Mouse (Mus musculus) E14TG2a.4 (cell line): Measurements from ENCODE around the gene Ppm1e.

ENCODE experiments used
- H3K27me3 ChIP-seq: 2 replicates; pipeline ENCODE4 v1.6.1; 2014; ENCODE audit warnings: low read length, control low read depth; ENCODE audit not compliant: insufficient read depth
- H3K36me3 ChIP-seq: 2 replicates; pipeline ENCODE4 v1.6.1; 2014; ENCODE audit warnings: low read length, control low read depth; ENCODE audit not compliant: insufficient read depth
- H3K4me1 ChIP-seq: replicated peaks from 2 replicates; pipeline ENCODE4 v1.6.1; 2014; ENCODE audit warnings: low read depth, low read length, control low read depth
- H3K4me3 ChIP-seq: replicated peaks from 2 replicates; pipeline ENCODE4 v1.5.1; 2014; ENCODE audit warnings: mild to moderate bottlenecking, low read length
- H3K9me3 ChIP-seq: 2 replicates; pipeline ENCODE4 v1.6.1; 2014; ENCODE audit warnings: low read length, control low read depth
- CTCF ChIP-seq: conservative IDR thresholded peaks from 2 replicates; pipeline ENCODE4 v1.5.1; 2014; ENCODE audit warnings: low read length
- NANOG ChIP-seq: IDR thresholded peaks from 2 replicates; pipeline ENCODE4 v1.6.1; 2014; ENCODE audit warnings: borderline replicate concordance, low read length, mixed read lengths
- POU5F1 ChIP-seq: IDR thresholded peaks from 2 replicates; pipeline ENCODE4 v1.6.1; 2014; ENCODE audit warnings: low read length, borderline replicate concordance

Gene Ppm1e

DNA sequence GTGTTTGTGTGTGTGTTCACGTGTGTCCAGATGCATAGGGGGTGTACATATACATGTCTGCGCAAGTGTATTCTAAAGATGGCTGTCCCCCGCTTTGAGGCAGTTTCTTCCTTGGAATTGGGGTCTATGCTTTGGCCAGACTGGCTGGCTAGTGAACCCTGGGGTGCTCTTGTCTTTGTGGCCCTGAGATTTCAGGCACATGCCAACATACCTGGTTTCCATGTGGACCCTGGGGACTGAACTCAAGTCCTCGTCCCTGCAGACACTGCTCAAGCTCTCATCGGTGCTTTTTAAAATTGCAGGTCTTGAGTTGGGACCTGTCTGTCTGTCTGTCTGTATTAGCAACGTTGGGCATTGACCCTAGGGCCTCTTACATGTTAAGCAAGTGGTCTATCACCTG, 105.5 kb downstream of the Ppm1e start:
- TF ChIP-seq NANOG (no peak), CTCF (no peak), POU5F1 (no peak)
- Histone ChIP-seq H3K27me3 (no peaks in the 10 kb centered on the region), H3K4me1 (peaks cover 19% of the 10 kb centered on the region), H3K9me3 (no peaks in the 10 kb centered on the region), H3K36me3 (no peaks in the 10 kb centered on the region), H3K4me3 (no peak overlapping the region)

DNA sequence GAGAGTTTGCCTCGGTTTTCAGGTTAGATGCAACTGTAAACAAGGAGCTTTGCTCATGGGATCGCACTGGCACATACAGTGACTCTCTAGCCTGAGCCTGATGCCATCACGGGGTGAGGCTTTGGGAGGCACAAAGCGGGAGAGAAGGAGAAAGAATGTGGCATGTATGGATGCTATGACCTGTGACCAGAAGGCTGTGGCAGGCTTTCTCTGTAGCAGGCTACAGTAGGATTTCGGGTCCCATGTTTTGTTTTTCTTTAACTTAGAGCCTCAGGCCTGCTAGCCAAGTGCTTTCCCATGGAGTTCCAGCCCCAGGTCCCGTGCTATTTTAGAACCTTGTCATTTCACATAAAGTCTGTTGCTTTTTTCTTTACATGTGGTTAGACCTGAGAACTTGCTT, 108.7 kb downstream of the Ppm1e start:
- H3K27me3 ChIP-seq = no peaks in the 10 kb centered on the region
- TF ChIP-seq POU5F1 (no peak), CTCF (no peak), NANOG (no peak)
- no peaks in the 10 kb centered on the region for H3K36me3 ChIP-seq
- peaks cover 19% of the 10 kb centered on the region for H3K4me1 ChIP-seq
- H3K4me3 ChIP-seq = no peak overlapping the region
- H3K9me3 ChIP-seq = no peaks in the 10 kb centered on the region

DNA sequence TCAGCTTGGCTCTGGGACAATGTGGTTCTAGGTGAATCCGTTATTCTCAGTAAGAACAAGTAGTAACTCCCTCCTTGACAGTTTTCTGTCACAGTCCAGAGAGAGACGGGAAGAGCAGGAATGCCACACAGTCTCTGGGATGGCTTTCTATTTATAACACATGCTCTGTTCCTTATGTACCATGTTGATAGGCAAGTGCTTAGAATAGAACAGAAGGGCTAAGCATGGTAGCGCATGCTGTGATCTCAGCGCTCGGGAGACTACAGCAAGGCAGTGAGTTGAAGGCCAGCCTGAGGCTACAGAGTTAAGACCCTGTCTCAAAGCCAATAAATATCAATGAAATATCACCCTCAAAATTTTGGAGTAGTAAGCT, 111.3 kb downstream of the Ppm1e start:
- Histone ChIP-seq H3K4me1 (peaks cover 14% of the 10 kb centered on the region), H3K4me3 (no peak overlapping the region), H3K9me3 (no peaks in the 10 kb centered on the region), H3K36me3 (peaks cover 7% of the 10 kb centered on the region), H3K27me3 (no peaks in the 10 kb centered on the region)
- TF ChIP-seq CTCF (no peak), POU5F1 (no peak), NANOG (no peak)

DNA sequence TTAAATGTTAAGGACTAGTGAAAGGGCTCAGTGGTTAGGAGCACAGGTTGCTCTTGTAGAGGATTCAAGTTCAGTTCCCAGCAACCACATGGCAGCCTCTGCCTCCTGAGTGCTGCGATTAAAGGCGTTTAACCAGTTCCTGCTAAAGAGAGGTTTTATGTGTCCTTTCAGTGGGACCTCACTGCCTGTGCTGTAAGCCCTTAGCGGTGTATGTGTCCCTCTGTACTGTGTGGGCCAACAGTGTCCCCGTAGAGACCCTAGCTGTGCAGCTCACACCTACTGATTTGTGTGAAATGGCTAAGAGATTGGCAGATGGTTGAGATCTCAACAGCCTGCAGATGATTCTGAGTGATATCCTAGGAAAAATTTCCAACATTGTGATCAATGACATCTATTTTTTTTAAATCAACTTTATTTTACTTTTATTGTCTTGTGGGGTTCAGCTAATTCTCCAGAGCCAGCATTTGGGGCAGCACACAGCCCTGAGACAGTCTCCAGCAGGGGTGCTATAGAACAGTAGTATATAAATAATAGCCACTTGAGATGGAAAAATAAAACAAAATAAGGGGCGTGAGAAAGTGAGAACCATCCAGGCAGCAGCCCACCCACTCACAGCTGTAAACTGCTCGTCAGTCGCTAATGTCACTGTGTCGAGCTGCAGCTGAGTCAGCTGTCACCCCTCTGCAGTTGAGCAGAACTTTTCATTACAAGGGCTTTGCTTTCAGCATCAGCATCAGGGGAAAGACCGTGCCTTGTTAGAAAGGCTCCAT, 111.9 kb downstream of the Ppm1e start:
- H3K36me3 ChIP-seq = peaks cover 7% of the 10 kb centered on the region
- no peaks in the 10 kb centered on the region for H3K9me3 ChIP-seq
- peaks cover 14% of the 10 kb centered on the region for H3K4me1 ChIP-seq
- H3K27me3 ChIP-seq = no peaks in the 10 kb centered on the region
- TF ChIP-seq POU5F1 (no peak), CTCF (no peak), NANOG (no peak)
- no peak overlapping the region for H3K4me3 ChIP-seq

DNA sequence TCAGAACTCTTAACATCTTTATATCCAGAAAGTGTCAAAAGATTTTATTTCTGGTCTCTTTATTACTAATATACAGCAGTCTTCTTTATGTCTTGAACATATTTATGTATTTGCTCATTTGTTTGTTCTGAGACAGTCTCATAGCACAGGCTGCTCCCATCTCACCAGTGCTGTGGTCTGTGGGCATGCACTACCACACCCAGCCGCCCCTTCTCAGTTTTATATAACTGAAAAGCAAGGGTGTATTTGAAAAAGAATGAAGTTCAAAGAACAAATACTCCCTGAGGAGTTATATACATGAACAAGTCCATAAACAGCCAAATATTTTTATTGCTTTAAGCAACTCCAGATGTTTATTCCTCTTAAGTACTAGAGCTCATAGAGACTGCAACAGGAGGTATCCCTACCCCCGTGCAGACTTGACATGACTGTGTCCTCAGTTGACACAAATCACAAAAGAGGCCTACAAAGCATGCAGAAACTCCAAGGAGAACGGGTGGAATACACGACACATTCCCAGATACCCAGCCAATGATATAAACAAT, 112.6 kb downstream of the Ppm1e start:
- Histone ChIP-seq H3K9me3 (no peaks in the 10 kb centered on the region), H3K4me3 (no peak overlapping the region), H3K27me3 (no peaks in the 10 kb centered on the region), H3K4me1 (peaks cover 11% of the 10 kb centered on the region), H3K36me3 (peaks cover 7% of the 10 kb centered on the region)
- TF ChIP-seq POU5F1 (no peak), CTCF (no peak), NANOG (no peak)

DNA sequence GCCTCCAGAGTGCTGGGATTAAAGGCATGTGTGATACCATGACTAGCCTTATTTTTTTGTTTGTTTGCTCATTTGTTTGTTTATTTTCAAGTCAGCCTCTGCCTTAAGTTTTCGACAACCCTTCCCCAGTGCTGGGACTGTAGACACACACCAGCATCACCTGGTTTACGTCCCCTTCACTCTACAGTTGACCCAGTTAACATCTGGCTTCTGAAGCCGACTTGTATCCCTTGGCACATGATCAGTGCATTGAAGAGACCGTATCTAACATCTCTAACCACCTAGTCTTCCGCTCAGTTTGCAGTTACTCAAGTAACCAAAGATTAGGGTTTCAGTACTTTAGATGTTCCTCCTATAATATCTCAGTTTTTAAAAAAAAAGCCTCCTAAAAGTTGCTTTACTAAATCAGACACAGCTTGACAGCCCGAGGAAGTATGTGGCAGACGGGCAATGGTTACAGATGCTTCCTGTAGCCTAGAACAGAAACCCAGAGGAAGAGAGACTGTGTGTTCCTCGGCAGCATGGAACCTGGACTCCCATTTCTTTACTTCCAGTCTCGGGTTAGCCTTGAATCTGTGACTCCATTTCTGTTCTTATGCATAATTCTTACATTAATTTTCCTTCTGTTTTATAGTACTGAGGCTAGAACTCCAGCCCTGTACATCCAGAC, 113.5 kb downstream of the Ppm1e start:
- TF ChIP-seq NANOG = no peak
- Histone ChIP-seq H3K9me3 (no peaks in the 10 kb centered on the region), H3K4me3 (no peak overlapping the region), H3K36me3 (peaks cover 14% of the 10 kb centered on the region), H3K27me3 (no peaks in the 10 kb centered on the region), H3K4me1 (peaks cover 2% of the 10 kb centered on the region; the same call in 1 of the 2 replicates)

DNA sequence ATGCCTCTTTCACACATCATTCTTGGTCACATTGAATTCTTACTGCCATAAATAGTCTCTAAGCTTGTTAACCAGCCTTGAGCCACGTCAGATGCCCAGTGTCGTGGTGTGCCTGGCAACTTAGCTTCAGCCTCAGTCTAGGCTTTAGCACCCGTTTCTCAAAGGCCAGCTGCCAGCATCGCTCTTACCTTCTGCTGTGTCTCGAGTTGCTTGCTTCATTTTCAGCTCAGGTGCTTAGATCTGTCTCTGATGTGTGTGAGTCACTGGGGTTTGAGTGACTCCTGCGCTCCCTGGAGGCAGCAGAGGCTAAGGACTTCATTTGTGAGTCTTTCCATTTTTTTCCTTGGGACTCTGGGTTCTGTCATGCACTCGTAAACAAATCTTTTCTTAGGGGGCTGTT, 117.6 kb downstream of the Ppm1e start:
- Histone ChIP-seq H3K9me3 (no peaks in the 10 kb centered on the region), H3K27me3 (no peaks in the 10 kb centered on the region), H3K4me3 (no peak overlapping the region), H3K36me3 (peaks cover 41% of the 10 kb centered on the region), H3K4me1 (no peaks in the 10 kb centered on the region)
- no peak for TF ChIP-seq CTCF
- no peak for TF ChIP-seq NANOG
- TF ChIP-seq POU5F1 = no peak

DNA sequence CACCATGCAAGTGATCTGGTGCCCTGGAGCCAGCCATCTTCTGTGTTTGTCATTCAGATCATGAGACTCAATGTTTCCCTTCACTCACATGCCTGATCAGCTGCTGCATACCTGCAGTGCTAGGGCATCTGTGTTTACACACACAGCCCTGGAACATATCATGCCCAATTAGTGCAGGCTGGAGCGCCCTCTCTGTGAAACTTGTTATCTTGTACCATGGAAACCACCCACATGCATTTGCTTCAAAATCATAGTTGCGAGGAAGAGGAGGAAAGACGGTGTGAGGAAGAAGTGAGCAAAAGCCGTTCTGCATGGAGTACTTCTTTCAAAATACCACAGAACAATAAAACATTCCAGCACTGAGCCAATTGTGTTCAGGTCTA, 118.0 kb downstream of the Ppm1e start:
- TF ChIP-seq NANOG (no peak), POU5F1 (no peak), CTCF (no peak)
- Histone ChIP-seq H3K4me1 (no peaks in the 10 kb centered on the region), H3K36me3 (peaks cover 45% of the 10 kb centered on the region), H3K27me3 (no peaks in the 10 kb centered on the region), H3K9me3 (no peaks in the 10 kb centered on the region), H3K4me3 (no peak overlapping the region)
